Mouse (Mus musculus) naive thymus-derived CD4-positive, alpha-beta T cell, adult 2 months (primary cell): ENCODE measurements around the gene Tssk4.

Experiments
- DNase-seq: peaks from one replicate; pipeline ENCODE4 v3.0.0-alpha.2; 2011; ENCODE audit warnings: low read depth

Tssk4 gene

DNA sequence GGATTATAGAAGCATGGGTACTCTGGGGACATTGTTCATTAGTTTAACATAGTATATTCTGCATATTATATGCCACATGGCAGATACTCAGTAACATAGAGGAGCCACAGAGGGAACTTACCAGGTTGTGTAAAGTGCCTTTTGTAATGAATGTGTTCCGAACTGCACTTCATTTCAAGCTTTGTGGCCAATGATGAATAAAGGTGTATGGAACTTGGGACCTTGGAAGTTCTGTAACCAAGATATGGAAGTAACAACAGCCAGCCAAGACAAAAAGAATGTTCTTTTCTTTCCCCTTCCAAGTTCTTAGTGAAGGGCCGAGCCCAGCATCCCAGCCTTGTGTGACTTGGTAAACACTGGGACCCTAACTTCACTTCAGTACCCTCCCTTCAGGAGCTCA, at the start of gene Tssk4:
Gene Tssk4, plus strand, starts transcription at position 301 of the 400 bp plus-strand sequence.
- no peak for DNase-seq

- DNase-seq, result peak; percentile 33
Observed at GRCm38 (mm10) chr14:55603271-55603632, 46.7 kb upstream of the Tssk4 start, which contains the start of gene Irf9. Irf9 (plus strand) TSS chr14:55603571.

DNA sequence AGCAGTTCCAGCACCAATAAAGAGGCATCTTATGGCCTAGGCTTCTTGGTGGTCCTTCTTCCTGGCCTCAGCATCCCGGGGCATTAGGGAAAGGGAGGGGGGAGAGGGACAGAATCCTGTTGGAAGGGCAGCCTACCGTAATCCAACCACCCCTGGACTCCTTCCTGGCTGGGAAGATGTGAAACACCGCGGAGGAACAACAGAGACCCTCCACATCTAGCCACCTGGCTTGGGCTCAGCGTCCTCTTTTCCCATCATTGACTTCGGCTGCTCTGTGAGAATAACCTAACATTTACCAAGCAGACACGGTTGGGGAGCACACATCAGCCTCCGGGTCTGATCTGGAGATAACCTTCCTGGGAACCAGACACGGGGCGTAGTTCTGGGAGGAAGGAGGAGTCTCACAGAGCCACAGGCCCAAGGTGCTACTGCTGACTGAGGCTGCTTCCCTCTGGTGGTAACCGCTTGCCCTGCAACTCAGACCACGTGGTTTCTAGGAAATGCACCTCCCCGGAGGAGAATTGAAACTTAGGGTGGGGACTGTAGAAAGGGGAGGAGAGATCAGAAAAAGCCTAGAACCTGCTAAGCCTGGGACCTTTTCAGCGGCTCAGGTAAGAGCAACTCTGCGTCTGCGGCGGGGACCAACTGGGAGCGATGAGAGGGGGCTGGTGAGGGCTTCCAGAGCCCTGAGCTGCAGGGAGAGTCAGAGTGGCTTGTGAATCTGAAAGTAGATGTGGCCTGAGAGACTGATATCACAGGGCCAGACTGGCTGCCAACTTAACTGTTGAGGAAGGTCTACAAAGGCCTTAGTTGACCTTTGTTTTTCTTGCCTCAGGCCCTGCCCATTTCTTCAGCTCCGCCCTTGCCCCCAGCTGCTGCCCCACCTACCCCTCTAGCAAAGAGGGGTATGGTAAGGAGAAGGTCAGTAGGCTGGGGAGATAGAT, 46.1 kb upstream of the Tssk4 start:
- DNase-seq, result peak; percentile 98

GRCm38 (mm10) chr14:55604823-55605222, 45.2 kb upstream of the Tssk4 start:
- DNase-seq, result peak; percentile 44

- DNase-seq, result no peak
Observed at GRCm38 (mm10) chr14:55605743-55606459, 44.1 kb upstream of the Tssk4 start.

- DNase-seq, result no peak
Observed at GRCm38 (mm10) chr14:55608339-55608738, 41.6 kb upstream of the Tssk4 start.

GRCm38 (mm10) chr14:55613346-55613745, 36.6 kb upstream of the Tssk4 start:
- DNase-seq, result no peak

- DNase-seq, result no peak
Observed at GRCm38 (mm10) chr14:55614565-55615178, 35.3 kb upstream of the Tssk4 start.

DNA sequence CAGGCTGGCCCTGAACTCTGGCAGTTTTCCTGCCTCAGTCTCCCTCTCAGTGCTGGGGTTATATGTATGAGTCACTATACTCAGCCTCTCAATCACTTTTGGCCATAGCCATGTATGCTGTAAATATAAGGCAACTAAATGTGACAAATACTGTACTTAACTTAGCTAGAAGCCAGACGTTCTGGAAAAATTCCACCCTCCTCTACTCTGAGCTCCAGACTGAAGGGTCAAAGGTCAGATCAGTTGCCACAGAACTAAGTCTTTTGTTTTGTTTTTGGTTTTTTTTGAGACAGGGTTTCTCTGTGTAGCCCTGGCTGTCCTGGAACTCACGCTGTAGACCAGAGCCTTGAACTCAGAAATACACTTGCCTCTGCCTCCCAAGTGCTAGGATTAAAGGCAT, 34.1 kb upstream of the Tssk4 start:
- DNase-seq, result no peak

GRCm38 (mm10) chr14:55616844-55617243, 33.1 kb upstream of the Tssk4 start:
- DNase-seq, result no peak

- DNase-seq, result peak; percentile 60
Observed at GRCm38 (mm10) chr14:55617822-55618221, 32.2 kb upstream of the Tssk4 start, which contains the start of gene Rec8. Rec8 (plus strand) TSS chr14:55618037.

GRCm38 (mm10) chr14:55618486-55619195, 31.3 kb upstream of the Tssk4 start:
- DNase-seq, result no peak

GRCm38 (mm10) chr14:55628077-55628827, 21.7 kb upstream of the Tssk4 start:
- no peak for DNase-seq

DNA sequence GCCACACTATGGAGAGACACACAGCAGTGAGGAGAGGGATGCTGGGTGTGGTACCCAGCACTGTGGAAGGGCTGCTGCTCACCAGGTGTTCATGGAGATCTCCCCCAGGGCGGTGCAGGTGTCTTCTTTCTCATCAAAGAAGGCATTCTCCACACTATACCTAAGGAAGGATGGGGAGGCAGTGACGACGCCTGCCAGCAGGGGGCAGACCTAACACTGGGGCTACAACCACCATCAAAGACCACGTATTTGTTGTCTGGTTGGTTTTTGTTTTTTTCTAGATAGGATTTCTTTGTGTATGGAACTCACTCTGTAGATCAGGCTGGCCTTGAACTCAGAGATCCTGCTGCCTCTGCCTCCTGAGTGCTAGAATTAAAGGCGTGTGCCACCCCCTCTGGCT, 20.7 kb upstream of the Tssk4 start:
- DNase-seq, result peak; percentile 88

DNA sequence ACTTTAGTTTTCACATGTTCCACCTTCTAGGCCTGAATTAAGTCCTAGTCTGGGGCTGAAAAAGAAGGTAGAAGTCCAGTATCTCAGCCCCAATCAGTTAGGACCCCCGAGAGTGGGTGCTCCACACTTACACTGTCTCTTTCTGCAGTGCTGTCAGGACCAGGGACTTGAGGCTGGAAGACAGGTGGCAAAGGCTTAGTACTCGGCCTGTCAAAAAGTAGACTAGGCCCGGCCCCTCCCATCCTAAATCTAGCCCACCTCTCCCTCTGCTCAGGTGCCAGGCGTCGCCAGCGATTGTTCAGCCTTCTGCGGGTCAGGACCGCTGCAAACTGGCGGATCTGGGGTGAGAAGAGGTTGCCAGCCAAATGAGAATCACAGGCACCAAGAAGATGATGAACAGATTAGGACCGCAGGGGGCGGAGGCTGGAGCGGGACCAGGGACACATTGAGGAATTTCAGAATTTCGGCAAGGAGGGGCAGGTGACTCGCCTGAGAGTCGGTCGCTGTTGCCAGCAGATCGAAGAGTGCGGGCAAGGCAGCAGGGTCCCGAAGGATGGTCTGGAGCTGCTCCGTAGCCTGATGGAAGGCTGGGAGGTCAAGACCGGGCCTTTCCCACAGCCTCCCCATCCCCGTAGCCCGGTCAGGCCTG, 15.0 kb upstream of the Tssk4 start:
- DNase-seq, result no peak

DNA sequence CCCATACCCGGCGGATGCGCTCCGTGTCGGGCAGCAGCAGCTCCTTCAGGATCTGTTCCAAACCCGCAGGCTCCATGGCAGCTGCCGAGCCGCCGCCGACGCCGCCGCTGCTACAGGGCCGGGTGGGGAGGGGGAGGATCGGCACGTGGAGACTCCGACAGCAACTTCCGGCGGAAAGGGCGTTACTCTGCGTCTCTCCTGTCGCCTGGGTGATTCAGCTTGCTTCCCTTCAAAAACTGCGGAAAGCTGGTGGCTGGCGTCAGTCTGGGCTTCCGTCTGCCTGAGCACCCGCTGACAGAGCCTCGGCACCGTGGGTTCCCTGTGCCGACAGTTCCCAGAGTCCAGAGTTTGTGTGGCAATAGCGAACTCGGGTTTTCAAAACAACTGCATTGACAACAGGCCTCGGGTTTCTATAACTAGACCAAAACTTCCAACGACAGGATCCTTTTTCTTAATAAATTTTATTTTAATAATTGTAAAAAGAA, 14.4 kb upstream of the Tssk4 start, which contains the start of gene Ipo4:
Gene Ipo4, minus strand, starts transcription at position 435 of the 485 bp plus-strand sequence.
- peak; percentile 91 for DNase-seq

GRCm38 (mm10) chr14:55637795-55638194, 12.2 kb upstream of the Tssk4 start, which contains the start of gene Gm49378:
Gm49378 (minus strand) TSS chr14:55637895.
- no peak for DNase-seq

DNA sequence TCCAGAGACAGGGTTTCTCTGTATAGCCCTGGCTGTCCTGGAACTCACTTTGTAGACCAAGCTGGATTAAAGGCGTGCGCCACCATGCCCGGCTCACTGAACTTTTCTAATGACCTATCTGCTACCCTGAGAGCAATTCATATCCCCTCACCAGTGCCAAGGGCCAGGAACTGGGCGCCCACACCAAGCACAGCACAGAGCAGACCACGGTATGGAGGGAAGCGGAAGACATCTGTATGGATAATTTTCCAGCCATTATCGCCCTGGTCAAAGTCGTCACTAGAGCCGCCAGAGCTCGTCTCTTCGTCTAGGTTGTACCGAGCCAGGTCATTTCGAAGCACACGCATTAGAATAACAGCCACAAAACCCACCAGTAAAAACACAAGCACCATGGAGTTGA, 9.2 kb upstream of the Tssk4 start:
- no peak for DNase-seq

DNA sequence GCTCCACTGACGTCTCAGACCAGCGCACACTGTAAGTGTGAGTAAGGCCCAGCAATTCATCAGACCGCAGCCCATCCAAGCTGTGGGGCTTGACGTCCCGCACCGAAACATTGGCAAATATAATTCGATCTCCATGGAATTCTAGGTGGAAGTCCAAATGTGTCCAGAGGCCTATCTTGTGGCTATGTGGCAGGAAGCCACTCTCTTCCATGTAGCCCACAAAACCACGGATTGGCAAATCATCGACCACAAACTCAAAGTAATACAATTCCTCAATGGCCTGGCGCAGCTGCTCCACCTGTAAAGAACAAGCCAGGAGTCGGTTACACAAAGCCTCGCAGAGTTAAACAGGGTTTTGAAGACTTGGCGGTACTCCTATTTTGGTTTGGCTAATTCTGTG, 8.7 kb upstream of the Tssk4 start:
- DNase-seq, result no peak

- no peak for DNase-seq
Observed at GRCm38 (mm10) chr14:55642679-55643059, 7.3 kb upstream of the Tssk4 start.
